8 mouse cellular contexts compared by ENCODE assay signal in genomic region chr13:117603421-117603820, GRCm38 (mm10). TPM values are rescaled to one million over a fixed set of nuclear protein-coding genes. Genes with fewer than 3 reads are reported as not detected.
DNase-seq lines count a peak whose midpoint lies in the region; ATAC-seq and TF ChIP-seq lines count a peak whose summit lies in the region.

No protein-coding gene starts in this region.

- H3K4me1 ChIP-seq in embryonic facial prominence, embryonic 11.5 days (ENCODE audit: control insufficient read depth, insufficient read depth, low read length), result 0 out of 2 replicates have a peak, but pooled peaks cover 5% of the 10 kb centered on the region

- peaks cover 12% of the 10 kb centered on the region for H3K27me3 ChIP-seq in embryonic facial prominence, embryonic 11.5 days (ENCODE audit: control insufficient read depth, insufficient read depth, low read length)

- WGBS in embryonic facial prominence, embryonic 11.5 days, result 13% methylated on average over 11 of the region's 11 CpGs

- H3K9me3 ChIP-seq in embryonic facial prominence, embryonic 11.5 days (replicated peaks; ENCODE audit: control insufficient read depth, low read length), result no peaks in the 10 kb centered on the region

- H3K4me3 ChIP-seq in embryonic facial prominence, embryonic 11.5 days (ENCODE audit: low read depth, low read length), result peak overlapping the region; percentile 54; the same call in 1 of the 2 replicates
- H3K4me3 ChIP-seq in left cerebral cortex, adult 2 months, result peak overlapping the region; percentile 85

- no peak overlapping the region for H3K9ac ChIP-seq in embryonic facial prominence, embryonic 11.5 days (replicated peaks; ENCODE audit: low read length)

- no peak for ATAC-seq in embryonic facial prominence, embryonic 11.5 days (replicated peaks; ENCODE audit: insufficient number of reproducible peaks, low FRiP score, low TSS enrichment, low read depth)
- no peak for ATAC-seq in megakaryocyte progenitor cell, adult 5-6 weeks (replicated peaks; ENCODE audit: poor library complexity)

- no peak for TF ChIP-seq CTCF in left cerebral cortex, adult 2 months (IDR thresholded peaks at IDR 0.05)

- DNase-seq in layer of hippocampus, postnatal 36 days, result peak; percentile 17 to 20
- DNase-seq in layer of hippocampus, adult 11-12 months (ENCODE audit: low spot score), result no peak
- DNase-seq in embryonic facial prominence, embryonic 11.5 days (ENCODE audit: low spot score), result peak; percentile 1
- DNase-seq in left cerebral cortex, adult 2 months (ENCODE audit: extremely low spot score in 1 of 2, low spot score in 2 of 2), result peak; percentile 26 to 31
- DNase-seq in retina, postnatal 1 day, result peak; percentile 47
- no peak for DNase-seq in urinary bladder, adult 18-20 months (ENCODE audit: low spot score in 2 of 2)
- no peak for DNase-seq in layer of hippocampus, postnatal 25 days (ENCODE audit: extremely low spot score in 1 of 2, low spot score in 1 of 2)

- intact Hi-C loops in left cerebral cortex, adult 2 months (cut with DNase I), result loop anchor here (2.0 to 10.0 kb wide), 5 partner anchors 121 to 749 kb away; no protein-coding TSS in a partner anchor

- no peaks in the 10 kb centered on the region for H3K36me3 ChIP-seq in embryonic facial prominence, embryonic 11.5 days (replicated peaks; ENCODE audit: control insufficient read depth, insufficient read depth, low read depth, low read length)

- no peak overlapping the region for H3K4me2 ChIP-seq in embryonic facial prominence, embryonic 11.5 days (ENCODE audit: low read depth, low read length)

- H3K27ac ChIP-seq in embryonic facial prominence, embryonic 11.5 days (replicated peaks; ENCODE audit: low read depth, low read length), result no peak overlapping the region
- peak overlapping the region; percentile 85 for H3K27ac ChIP-seq in left cerebral cortex, adult 2 months

RNA-seq across cellular contexts. Expression of gene Hcn1, which starts 1.3 kb away (rescaled TPM):
- 10 to 100 TPM; 38.9 to 40.1 TPM for total RNA-seq in layer of hippocampus, postnatal 36 days (2021)
- polyA plus RNA-seq in embryonic facial prominence, embryonic 11.5 days (2014; fragmentation: Nextera tagmentation; extraction: Ambion mirVana), result 0.04 and 0.06 TPM in 2 replicates
- 10 to 100 TPM; 43.3 to 46.7 TPM for total RNA-seq in left cerebral cortex, adult 2 months (2021)
- total RNA-seq in megakaryocyte progenitor cell, adult 5-6 weeks (2015), result not detected in 2 replicates
- not detected in 2 replicates for total RNA-seq in megakaryocyte progenitor cell, adult 5-6 weeks (2017)
- total RNA-seq in layer of hippocampus, postnatal 25 days (2021), result 10 to 100 TPM; 36.3 to 44.9 TPM

Comparison
In these comparisons a context has a peak if more than half of its experiments do, and no peak if none do; other contexts are left out.
1. DNase-seq: peak in layer of hippocampus, postnatal 36 days (2 of 2), embryonic facial prominence, embryonic 11.5 days (single experiment), left cerebral cortex, adult 2 months (2 of 2) and retina, postnatal 1 day (single experiment); none in layer of hippocampus, adult 11-12 months (single experiment), urinary bladder, adult 18-20 months (0 of 2) and layer of hippocampus, postnatal 25 days (0 of 2).
2. RNA of gene Hcn1, which starts 1.3 kb away (total RNA-seq): 43.3 to 46.7 TPM in left cerebral cortex, adult 2 months, 36.3 to 44.9 TPM in layer of hippocampus, postnatal 25 days and 38.9 to 40.1 TPM in layer of hippocampus, postnatal 36 days; not detected in megakaryocyte progenitor cell, adult 5-6 weeks; every median in the first group is over 10 times any median in the second.